Mouse (Mus musculus): Measurements from ENCODE around the gene Sox30.
"Not testable (repeated sequence)": the region's sequence is repeated elsewhere in the genome, so short reads cannot be mapped to it uniquely, and the experiment has no call there.

The Sox30 gene

DNA sequence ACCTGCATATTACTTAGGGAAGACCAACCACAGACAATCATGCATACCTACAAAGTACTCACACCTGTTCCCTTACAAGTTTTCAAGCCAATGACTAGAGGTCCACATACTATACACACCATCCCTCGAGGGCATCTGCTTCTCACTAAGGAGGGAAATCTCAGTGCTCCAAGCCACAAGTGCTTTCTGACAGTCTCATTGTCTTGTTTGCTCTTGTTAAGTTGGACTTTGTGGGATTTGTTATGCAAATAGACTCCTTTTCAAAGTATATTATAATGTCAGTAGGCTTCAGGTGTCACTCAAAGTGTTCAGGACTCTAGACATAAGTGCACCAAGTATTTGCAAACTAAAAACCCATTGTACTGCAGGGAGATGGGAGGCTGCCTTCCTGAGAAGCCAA lies 40.1 kb downstream of the Sox30 start:
- no peak for DNase-seq (ENCODE audit: low read depth, low spot score)

DNA sequence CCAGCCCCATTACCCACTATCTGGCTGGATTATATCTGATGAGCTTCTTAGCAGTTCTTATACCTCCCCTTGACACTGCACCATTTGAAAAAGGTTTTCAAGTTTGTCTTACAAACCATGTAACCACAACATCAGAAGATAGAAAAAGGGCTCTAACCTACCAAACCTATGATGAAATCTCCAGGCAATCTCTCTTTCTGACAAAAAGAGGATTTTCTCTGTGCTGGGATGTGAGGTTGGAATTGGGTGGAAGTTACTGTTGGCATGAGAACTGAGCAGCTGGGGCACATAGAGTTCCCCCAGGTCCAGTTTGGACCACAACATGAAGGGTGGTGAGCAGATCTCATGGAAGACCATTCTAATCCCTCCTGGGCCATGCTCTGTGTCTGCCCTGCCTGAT lies 41.7 kb downstream of the Sox30 start:
- DNase-seq (ENCODE audit: low read depth, low spot score), result no peak

DNA sequence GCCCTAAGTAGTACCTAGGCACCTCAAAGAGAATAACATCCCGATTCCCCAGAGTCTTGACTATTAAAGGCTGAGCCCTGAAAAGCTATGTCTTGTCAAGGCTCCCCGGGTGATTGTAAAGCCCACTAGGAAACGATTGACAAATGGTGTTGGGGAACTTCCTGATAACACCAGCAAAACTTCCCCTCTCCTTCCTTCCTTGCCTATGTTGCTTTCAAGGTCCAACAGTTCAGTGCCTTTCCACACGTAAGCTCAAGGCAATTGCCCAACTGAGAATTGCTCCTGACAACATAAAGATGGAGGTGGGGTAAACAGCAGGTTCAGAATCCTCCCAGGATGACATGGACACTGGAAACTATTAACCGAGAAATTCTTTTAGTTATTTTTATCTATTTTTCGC lies 42.9 kb downstream of the Sox30 start:
- no peak for DNase-seq (ENCODE audit: low read depth, low spot score)

DNA sequence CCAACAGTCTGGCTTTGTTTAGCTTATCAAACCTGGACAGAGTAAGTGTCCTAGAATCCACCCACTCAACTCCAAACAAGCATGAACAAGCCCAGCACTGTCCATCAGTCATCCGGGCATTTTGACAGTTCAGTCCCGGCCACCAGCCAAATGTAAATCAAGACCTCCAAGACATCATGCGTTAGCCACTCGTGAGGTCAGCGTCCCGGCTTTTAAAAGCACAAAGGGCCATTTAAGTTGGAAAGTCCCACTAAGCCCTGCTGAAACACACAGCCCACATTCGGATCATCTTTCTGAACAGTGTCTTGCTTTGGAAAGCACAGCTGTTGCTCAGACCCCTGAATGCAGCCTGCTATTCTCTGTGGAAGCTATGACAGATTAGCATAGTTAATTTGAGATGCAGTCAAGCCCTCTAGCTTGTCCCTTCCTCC lies 45.9 kb downstream of the Sox30 start:
- DNase-seq (ENCODE audit: low read depth, low spot score), result no peak

DNA sequence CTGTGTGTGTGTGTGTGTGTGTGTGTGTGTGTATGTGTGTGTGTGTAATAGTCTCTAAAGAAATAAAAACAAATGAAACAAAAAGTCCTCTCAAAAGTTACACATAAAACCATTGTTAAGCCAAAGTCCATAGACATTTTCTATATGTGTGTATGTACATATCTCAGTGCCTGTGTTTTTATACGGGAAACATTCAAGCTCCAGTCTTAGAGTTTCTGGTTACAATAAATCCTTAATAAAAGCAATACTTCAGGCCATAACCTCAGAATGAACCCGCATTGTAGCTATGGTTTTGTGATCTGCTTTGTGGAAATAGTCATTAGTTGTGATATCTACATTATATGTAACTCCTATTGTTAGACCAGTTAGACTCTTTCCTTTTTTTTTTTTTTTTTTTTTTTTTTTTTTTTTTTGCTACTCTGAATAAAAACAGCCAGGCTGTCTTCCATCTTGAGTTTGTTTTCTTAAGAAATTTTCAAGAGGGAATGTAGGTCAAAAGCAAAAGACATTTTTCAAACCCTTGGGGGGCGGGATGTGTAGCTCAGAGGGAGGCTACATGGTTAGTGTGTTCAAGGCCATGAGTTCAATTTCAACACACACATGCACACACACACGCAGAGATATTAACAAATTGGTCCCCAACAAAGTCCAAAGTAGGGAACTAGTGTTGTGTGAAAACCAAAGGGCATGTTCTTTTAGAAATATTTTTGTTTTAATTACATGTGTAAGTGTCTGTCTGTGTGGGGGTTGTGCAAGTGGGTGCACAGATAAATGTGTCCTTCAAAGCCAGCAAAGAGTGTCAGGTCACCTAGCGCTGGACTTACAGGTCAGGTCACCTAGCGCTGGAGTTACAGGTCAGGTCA lies 48.1 kb downstream of the Sox30 start:
- no peak for DNase-seq (ENCODE audit: low read depth, low spot score)

DNA sequence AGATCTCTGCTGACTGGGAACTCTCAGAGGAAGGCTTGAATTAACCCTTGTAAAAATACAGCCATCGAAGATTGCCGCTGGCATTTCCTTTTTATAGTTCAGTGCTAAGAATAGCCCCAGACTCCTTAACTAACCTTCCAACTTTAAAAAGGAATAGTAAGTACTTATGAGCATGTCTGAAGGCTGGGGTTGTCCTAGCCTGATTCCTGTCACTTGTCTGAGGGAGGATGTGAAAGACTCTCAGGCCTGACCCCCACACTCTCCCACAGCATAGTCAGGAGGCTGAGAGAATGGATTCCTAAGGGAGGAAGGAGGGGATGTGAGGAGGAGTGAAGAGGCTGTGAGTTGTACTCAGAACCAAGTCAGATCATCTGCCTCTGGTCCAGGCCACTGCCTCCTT lies 49.4 kb downstream of the Sox30 start:
- no peak for DNase-seq (ENCODE audit: low read depth, low spot score)

DNA sequence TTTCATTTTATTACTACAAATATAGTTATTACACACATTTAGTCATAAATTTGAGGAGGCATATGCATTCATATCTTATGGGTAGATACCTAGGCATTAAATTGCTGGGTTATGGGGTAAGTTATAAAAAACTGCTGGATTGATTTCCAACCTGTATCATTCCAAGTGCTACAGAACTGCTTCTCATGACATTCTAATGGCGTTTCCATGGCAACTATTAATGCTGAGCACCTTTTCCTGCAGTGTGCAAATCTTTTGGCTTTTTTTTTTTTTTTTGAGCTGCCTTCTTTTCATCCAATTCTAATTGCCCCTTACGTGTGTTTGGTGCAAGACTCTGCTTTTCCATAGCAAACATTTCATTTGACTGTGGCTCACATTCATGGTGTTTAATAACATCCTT lies 49.9 kb downstream of the Sox30 start:
- DNase-seq (ENCODE audit: low read depth, low spot score), result no peak

DNA sequence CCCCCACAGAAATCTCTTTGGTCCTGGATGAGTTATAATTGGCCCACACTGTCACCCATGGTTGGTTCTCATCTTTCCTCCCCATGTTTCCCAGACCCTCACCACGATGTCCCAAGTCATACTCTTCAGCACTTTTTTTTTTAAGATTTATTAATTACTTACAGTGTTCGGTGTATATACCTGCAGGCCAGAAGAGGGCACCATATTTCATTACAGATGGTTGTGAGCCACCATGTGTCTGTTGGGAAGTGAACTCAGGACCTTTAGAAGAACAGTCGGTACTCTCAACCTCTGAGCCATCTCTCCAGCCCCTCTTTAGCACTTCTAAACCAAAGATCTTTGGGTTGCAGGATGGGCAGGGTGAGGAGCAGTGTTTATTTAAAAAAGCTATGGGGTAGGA lies 51.4 kb downstream of the Sox30 start:
- DNase-seq (ENCODE audit: low read depth, low spot score), result no peak

DNA sequence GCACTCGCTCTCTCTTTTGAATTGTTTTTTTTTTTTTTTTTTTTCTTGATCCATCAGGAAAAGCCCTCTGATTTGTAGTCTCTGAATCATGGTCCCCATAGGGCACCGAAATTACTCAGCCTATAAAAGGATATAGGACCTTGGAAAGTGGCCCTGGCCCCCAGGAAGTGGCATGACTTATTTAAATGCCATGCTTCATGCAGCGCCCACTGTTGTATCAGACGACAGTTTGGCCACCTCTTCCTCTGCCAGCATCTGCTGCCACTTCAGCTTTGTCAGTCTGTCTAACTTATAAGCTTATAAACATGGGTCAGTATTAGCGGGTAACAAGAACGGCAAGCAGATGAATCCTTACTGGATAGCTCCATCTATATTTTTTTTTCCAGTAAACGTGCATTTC lies 52.8 kb downstream of the Sox30 start:
- DNase-seq (ENCODE audit: low read depth, low spot score), result no peak

DNA sequence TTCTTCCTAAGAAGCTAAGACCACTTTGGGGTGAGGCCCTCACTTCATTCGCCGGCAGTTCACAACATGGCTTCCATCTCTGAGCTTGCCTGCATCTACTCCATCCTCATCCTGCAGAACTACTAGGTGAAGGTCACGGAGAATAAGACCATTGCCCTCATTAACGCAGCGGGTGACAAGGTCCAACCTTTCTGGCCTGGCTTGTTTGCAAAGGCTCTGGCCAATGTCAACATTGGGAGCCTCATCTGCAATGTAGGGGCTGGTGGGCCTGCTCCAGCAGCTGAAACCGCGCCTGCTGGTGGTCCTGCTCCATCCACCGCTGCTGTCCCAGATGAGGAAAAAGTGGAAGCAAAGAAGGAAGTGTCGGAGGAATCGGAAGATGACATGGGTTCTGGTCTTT lies 56.3 kb downstream of the Sox30 start:
- DNase-seq (ENCODE audit: low read depth, low spot score), result no peak

DNA sequence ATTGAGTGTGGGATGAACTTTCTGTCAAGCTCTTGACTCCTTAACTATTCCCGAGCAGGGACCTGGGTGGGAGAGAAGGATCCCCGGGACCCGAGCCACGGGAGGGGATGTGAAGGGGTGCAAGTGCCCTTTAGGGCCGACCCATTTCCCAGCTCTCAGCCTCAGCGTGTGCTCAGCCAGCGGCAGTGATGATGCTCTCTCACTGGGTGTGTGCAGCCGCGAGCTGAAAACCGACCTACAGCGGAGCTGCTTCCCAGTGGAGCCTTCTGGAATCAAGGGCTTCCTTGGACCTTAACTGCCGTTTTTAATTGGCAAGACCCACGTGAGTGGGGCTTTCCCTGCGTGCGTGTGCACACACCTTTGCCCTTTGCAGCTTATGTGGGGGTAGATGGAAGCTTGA lies 58.8 kb downstream of the Sox30 start:
- no peak for DNase-seq (ENCODE audit: low read depth, low spot score)

DNA sequence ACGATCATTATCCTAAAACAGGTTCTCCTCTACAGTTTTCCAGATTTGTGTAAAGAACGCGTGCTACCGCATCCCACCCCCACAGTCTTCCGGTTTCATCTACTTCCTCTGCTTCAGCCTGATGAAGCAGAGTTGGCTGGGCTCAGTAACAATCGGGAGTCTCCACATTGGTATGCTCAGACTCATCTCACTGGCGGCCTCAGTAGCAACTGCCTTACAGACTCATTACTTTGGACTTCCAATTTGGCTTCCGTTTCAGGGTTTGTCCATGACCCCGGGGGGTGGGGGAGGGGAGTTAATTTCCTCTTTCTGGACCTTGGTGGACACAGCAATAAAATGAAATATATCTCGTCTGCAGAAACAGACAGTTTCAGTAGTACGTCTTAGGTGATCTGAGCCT lies 59.2 kb downstream of the Sox30 start:
- DNase-seq (ENCODE audit: low read depth, low spot score), result no peak

DNA sequence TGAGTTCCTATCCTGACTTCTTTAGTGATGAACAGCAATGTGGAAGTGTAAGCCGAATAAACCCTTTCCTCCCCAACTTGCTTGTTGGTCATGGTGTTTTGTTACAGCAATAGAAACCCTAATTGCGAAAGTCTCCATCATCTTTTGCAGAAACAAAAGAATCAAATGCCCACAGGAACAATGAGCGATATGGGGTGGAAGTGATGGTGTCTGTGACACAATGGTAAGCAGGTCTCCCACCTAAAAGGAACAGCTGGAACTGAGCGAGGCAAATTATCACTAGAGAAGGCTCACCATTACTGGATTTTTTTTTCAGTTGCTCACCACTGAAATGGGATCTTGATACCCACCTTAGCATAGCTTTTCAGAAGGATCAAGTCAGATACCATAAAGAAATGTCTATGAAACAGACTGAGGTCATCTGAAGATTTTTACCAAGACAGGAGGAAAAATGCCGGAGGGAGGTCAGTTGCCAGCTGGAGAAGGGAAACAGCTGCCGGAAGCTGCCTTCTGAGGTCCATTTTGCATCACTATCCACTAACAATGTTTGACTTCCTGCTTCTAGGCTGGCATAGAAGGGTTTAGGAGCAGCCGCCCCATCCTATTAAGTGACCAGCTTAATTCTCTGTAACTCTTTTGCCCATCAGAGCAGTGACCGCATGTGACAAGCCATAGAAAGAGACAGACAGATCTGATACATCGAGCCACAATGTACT lies 60.9 kb downstream of the Sox30 start:
- DNase-seq (ENCODE audit: low read depth, low spot score), result no peak

DNA sequence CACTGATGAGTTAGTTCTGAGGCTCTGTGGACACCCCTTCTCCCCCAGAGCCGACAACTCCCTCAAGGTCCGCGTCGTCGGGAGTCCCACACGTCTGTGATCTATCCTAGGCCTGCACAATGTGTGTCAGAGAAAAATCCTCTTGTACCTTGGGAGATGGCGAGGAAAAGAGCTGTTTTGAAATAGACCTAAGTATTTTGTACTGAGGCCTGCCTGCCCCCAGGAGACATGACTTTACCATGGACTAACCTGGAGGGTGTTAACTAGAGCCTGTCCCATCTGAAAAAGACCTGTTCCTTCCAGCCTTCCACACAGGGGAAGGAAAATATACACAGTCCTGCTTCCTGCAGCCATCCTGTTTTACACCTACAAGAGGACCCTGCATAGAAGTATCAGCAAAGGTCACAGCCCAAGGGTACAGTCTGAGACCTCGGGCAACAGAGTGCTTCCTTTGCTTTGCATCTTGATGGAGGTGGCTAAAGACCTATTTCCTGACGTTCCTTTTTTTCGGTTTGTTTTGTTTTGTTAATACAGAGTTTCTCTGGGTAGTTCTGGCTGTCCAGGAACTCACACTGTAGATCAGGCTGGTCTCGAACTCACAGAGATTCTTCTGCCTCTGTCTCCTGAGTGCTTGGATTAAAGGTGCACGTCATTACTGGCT lies 61.6 kb downstream of the Sox30 start:
- DNase-seq (ENCODE audit: low read depth, low spot score), result no peak

DNA sequence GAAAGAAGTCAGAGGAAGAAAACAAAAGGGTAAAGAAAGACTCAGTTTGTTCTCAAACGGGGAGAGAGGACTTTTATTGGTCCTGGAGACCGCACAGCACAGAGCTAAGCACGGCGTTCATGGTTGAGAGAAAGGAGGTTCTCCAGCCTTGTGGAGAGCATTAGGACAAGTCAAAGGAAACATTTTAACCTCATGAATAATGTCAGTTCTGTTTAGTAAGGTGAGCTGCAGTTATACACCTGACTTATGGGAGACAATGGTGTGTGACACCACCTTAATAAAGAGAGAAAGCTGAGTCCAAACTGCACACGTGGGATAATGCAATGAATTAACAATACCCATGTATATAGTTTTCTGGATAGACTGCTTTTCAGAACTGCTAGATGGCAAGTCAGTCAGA lies 64.7 kb downstream of the Sox30 start:
- no peak for DNase-seq (ENCODE audit: low read depth, low spot score)

DNA sequence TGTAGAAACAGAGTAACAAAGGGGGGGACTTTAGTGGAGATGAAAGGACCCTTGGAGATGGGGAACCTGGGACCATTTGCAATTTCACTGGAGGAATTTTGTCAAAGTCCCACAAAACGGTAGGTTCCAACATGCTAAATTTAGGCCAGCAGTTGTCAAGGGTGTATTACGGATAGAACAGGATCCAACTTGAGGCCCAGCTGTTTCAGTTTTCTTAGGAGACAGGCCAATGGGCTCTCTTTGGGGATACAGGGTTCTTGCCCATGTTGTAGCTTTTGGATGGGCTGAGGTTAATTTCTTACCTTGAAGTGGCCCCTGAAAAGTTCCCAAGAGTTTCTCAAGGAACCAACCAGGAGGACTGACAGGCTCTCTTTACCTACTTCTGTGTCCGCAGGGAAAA lies 67.2 kb downstream of the Sox30 start:
- DNase-seq (ENCODE audit: low read depth, low spot score), result no peak

DNA sequence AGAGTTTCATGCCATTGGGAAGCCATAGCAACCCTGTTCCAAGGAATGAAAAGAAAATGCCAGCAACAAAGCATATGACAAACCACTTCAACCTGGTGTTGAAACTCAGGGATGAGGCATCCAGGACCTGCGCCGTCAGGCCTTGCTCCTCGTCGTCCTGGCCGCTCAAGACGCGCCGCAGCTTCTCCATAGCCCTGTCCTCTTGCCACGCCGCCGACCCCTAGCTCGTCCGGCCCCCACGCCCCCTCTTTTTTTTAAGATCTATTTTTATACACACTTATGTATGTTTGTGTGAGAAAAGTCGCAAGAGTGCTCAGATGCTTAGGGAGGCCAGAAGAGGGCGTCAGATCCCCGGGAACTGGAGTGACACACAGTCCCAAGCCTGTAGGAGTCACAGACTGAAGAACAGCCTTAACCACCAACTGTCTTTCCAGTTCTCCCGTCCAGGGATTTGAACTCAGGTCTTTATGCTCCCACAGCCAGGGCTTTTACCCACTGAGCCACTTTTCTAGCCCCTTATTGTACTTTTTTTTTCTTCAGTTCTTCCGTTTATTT lies 72.1 kb downstream of the Sox30 start, which contains the start of gene Gm12166:
Gene Gm12166 (minus strand): TSS at position 217 of the 555 bp plus-strand sequence.
- DNase-seq (ENCODE audit: low read depth, low spot score), result not testable (repeated sequence)

DNA sequence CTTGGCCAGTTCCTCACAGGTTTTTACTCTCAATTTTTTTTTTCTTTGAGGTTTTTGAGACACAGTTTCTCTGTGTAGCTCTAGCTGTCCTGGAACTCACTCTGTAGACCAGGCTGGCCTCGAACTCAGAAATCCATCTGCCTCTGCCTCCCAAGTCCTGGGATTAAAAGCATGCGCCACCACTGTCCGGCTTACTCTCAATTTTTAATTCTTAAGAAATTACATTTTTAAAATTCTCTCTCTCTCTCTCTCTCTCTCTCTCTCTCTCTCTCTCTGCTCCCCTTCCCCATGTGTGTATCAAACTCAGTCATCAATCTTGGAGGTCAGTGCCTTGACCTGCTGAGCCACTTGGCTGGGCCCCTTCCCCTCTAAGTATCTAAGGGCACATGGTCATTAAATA lies 73.3 kb downstream of the Sox30 start:
- not testable (repeated sequence) for DNase-seq (ENCODE audit: low read depth, low spot score)

DNA sequence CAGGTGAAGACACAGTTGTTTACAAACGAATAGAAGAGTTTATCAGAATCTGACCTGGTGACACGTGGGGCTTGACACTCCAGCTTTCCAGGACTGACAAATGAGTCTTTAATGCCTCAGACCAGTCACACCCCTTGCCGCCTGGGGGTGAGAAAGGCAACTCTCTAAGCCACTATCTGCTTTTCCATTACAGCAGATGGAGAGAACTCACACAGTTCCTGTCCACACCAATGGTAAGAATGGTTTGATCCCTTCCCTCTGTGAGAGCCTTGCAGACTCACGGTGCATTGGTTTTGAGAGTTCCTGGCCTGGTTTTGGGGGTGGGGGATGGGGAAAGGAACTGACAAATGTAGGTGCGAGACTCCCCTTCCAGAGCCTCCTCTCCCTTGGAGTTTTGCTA lies 74.2 kb downstream of the Sox30 start:
- no peak for DNase-seq (ENCODE audit: low read depth, low spot score)

DNA sequence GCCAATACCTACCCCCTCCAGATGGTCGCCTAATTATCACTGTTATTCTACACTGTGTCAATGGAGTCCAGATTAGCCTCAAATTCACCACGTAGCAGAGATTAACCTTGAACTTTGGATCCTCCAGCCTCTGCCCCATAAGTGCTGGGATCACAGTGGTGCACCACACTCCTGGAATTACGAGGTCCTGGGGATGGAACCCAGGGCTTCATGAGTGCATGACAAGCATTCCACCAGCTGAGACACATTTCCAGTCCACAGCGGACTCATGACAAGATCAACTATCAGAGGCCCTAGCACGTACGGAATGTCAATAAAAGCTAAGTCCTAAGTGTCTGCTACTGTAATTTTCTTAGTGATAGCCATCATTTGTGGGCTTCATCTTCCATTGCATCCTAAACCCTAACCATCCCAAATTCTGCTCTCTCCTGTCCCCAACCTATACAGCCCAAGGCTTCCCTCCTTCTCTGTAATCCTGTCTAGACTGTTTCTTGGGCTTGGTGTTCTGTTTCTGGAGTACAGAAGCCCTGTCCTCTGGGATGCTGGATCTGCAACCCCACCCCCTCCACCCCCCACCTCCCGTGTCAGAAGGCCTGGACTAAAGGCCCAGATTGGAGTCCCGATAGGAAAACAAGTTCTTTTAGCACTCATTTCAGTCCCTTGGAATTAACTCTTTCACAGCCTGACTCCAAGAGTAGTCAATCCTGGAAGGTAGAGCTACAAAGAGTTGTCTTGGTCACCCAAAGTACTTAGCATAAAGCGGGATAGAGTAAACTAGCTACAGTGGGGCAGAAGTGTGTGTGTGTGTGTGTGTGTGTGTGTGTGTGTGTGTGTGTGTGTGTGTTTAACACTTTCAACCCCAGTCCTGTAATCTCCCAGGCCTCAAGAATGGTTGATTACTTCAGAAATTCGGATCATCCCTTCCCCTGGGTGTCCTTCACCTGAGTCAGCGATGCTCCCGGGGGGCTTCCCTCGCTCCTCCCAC lies 75.1 kb downstream of the Sox30 start:
- no peak for DNase-seq (ENCODE audit: low read depth, low spot score)

All from retina, postnatal 7 days (tissue).